17 mouse cellular contexts compared by ENCODE assay signal in the genomic region with DNA sequence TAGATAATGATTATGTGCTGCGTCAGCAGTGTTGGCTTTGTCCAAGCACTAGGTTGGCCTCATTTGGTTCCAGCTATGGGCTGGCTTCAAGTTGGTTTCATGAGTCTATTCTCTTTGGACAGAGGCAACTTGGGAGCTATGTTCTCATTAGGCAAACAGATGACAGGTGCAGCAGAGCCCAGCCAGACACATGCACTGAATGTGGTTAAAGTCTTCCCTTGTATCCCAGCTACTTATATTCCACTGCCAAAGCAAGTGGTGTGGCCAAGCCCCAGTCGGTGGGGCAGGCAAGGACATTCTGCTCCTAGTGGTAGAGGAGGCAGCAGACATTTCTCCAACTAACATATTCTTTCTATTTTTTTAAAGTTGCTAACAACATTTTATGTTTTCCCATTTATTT. TPM values are rescaled to one million over a fixed set of nuclear protein-coding genes. Genes with fewer than 3 reads are reported as not detected.
DNase-seq lines count a peak whose midpoint lies in the region; ATAC-seq and TF ChIP-seq lines count a peak whose summit lies in the region.
"Had no signal": no experiment of that assay in that cellular context is flagged by ENCODE, and none has a peak within 500 bp of the region (broad histone marks: within the 10 kb centered on the region; RNA-seq: fewer than 3 reads in every experiment).

No protein-coding gene starts in this region.

- H3K4me1 ChIP-seq in lung, postnatal 0 days (ENCODE audit: insufficient read depth, low read depth, low read length), result no peaks in the 10 kb centered on the region

- peak; percentile 93 for DNase-seq in heart, adult 11 months
- no peak for DNase-seq in heart, postnatal 4 days
- DNase-seq in lung, postnatal 0 days (ENCODE audit: low spot score), result no peak
- no peak for DNase-seq in lung, postnatal 25 days (ENCODE audit: low spot score)
- peak; percentile 33 for DNase-seq in gastrocnemius, postnatal 10 days
- no peak for DNase-seq in embryo, embryonic 9.5 days (ENCODE audit: extremely low spot score)
- DNase-seq in retina, embryonic 14.5 days (ENCODE audit: low spot score), result no peak
- DNase-seq: adrenal gland, adult 2 months; cerebellum, adult 8-10 months; kidney, postnatal 36 days; liver; thymus, postnatal 14 days had no signal

- H3K4me3 ChIP-seq in lung, postnatal 0 days (ENCODE audit: low read depth, low read length), result no peak overlapping the region
- H3K4me3 ChIP-seq: embryonic facial prominence, embryonic 15.5 days; hindbrain, embryonic 10.5 days; midbrain, embryonic 10.5 days had no signal

- H3K27ac ChIP-seq in lung, postnatal 0 days (ENCODE audit: low read length), result no peak overlapping the region
- H3K27ac ChIP-seq: embryonic facial prominence, embryonic 15.5 days; hindbrain, embryonic 10.5 days; midbrain, embryonic 10.5 days had no signal

- no peaks in the 10 kb centered on the region for H3K27me3 ChIP-seq in lung, postnatal 0 days (replicated peaks; ENCODE audit: insufficient read depth, low read length)
- H3K27me3 ChIP-seq: embryonic facial prominence, embryonic 15.5 days had no signal

- no peak for ATAC-seq in lung, postnatal 0 days
- ATAC-seq: intestine, postnatal 0 days had no signal

- H3K9me3 ChIP-seq in lung, postnatal 0 days (ENCODE audit: low read length), result no peaks in the 10 kb centered on the region
- H3K9me3 ChIP-seq: embryonic facial prominence, embryonic 15.5 days; hindbrain, embryonic 10.5 days; midbrain, embryonic 10.5 days had no signal

- peak; percentile 22; the same call in 1 of the 2 replicates for TF ChIP-seq CTCF in lung, postnatal 0 days (IDR thresholded peaks at IDR 0.05)

- H3K36me3 ChIP-seq in lung, postnatal 0 days (ENCODE audit: insufficient read depth, low read length), result no peaks in the 10 kb centered on the region
- H3K36me3 ChIP-seq: embryonic facial prominence, embryonic 15.5 days; G1E; hindbrain, embryonic 10.5 days; midbrain, embryonic 10.5 days had no signal

- no peak overlapping the region for H3K4me2 ChIP-seq in lung, postnatal 0 days (replicated peaks; ENCODE audit: low read depth, low read length)
- H3K4me2 ChIP-seq: embryonic facial prominence, embryonic 15.5 days had no signal

- 73% methylated on average over 2 of the region's 2 CpGs for WGBS in lung, postnatal 0 days

- TF ChIP-seq EP300 in lung, postnatal 0 days (IDR thresholded peaks at IDR 0.05), result no peak

- H3K9ac ChIP-seq in lung, postnatal 0 days (replicated peaks; ENCODE audit: low read depth), result no peak overlapping the region
- H3K9ac ChIP-seq: embryonic facial prominence, embryonic 15.5 days had no signal

RNA-seq across cellular contexts. Expression of gene Limch1, which starts 16.4 kb away (rescaled TPM):
- 100 to 1,000 TPM; 102 TPM for total RNA-seq in heart, postnatal 4 days (2021)
- polyA plus RNA-seq in lung, postnatal 0 days (2015; fragmentation: Nextera tagmentation; extraction: Ambion mirVana), result 368 and 398 TPM in 2 replicates
- 100 to 1,000 TPM; 166 to 172 TPM for total RNA-seq in gastrocnemius, postnatal 10 days (2021)
- polyA plus RNA-seq: G1E had no signal

Comparison
In these comparisons a context has a peak if more than half of its experiments do, and no peak if none do; other contexts are left out.
1. DNase-seq: peak in heart, adult 11 months (single experiment) and gastrocnemius, postnatal 10 days (single experiment); none in heart, postnatal 4 days (single experiment), lung, postnatal 0 days (single experiment), lung, postnatal 25 days (single experiment), embryo, embryonic 9.5 days (single experiment) and retina, embryonic 14.5 days (single experiment).